Comparison of ENCODE assay signal across 8 mouse cellular contexts in genomic region chr5:118561086-118561987, GRCm38 (mm10). TPM values are rescaled to one million over a fixed set of nuclear protein-coding genes. Genes with fewer than 3 reads are reported as not detected.
DNase-seq lines count a peak whose midpoint lies in the region; ATAC-seq and TF ChIP-seq lines count a peak whose summit lies in the region.

No protein-coding gene starts in this region.

- peak; percentile 38 for ATAC-seq in G1E (ENCODE audit: extremely low read depth, insufficient number of reproducible peaks, low FRiP score, poor library complexity, severe bottlenecking)
- ATAC-seq in heart, embryonic 16.5 days (replicated peaks; ENCODE audit: extremely low read depth, insufficient read depth, low FRiP score), result no peak
- no peak for ATAC-seq in inflammation-experienced regulatory T-cells, adult 6 months

- H3K36me3 ChIP-seq in G1E (replicated peaks) (peaks cover 8% of the 10 kb centered on the region), macrophage (ENCODE audit: inconsistent target) (no peaks in the 10 kb centered on the region)
- H3K36me3 ChIP-seq in embryonic facial prominence, embryonic 10.5 days (replicated peaks), result no peaks in the 10 kb centered on the region
- no peaks in the 10 kb centered on the region for H3K36me3 ChIP-seq in heart, embryonic 16.5 days (ENCODE audit: control insufficient read depth, insufficient read depth)

- peak overlapping the region; percentile 98 for H3K27ac ChIP-seq in embryonic facial prominence, embryonic 10.5 days (replicated peaks)
- peak overlapping the region; percentile 86 for H3K27ac ChIP-seq in heart, embryonic 16.5 days (ENCODE audit: low read length)
- H3K27ac ChIP-seq in macrophage, result peak overlapping the region; percentile 66

- H3K79me2 ChIP-seq in macrophage (ENCODE audit: inconsistent target), result peaks cover 55% of the 10 kb centered on the region

- WGBS in embryonic facial prominence, embryonic 10.5 days, result under 1% methylated on average over 59 of the region's 59 CpGs
- 1% methylated on average over 57 of the region's 59 CpGs for WGBS in heart, embryonic 16.5 days
- 2% methylated on average over 58 of the region's 59 CpGs for WGBS in macrophage (ENCODE audit: missing documents)

- H3K9ac ChIP-seq in heart, embryonic 16.5 days (ENCODE audit: low read length), result peak overlapping the region; percentile 92

- H3K27me3 ChIP-seq in G1E (ENCODE audit: insufficient read depth, low read length), result peaks cover 4% of the 10 kb centered on the region; the same call in 1 of the 2 replicates
- peaks cover 17% of the 10 kb centered on the region for H3K27me3 ChIP-seq in embryonic facial prominence, embryonic 10.5 days (replicated peaks; ENCODE audit: low read depth, poor library complexity, severe bottlenecking)
- H3K27me3 ChIP-seq in heart, embryonic 16.5 days (ENCODE audit: control insufficient read depth, insufficient read depth, low read length), result no peaks in the 10 kb centered on the region

- H3K4me2 ChIP-seq in heart, embryonic 16.5 days (ENCODE audit: low read depth, low read length), result peak overlapping the region; percentile 97

- DNase-seq in 416B (ENCODE audit: low read depth), result peak; percentile 69
- peak; percentile 47 for DNase-seq in G1E (ENCODE audit: low spot score)
- peak; percentile 60 for DNase-seq in embryonic facial prominence, embryonic 10.5 days (ENCODE audit: low spot score)
- DNase-seq in kidney, postnatal 4 days, result peak; percentile 63 to 72
- DNase-seq in spleen, adult 12 weeks (ENCODE audit: low spot score), result peak; percentile 49

- no peaks in the 10 kb centered on the region for H3K9me3 ChIP-seq in G1E (replicated peaks)
- H3K9me3 ChIP-seq in embryonic facial prominence, embryonic 10.5 days, result no peaks in the 10 kb centered on the region
- H3K9me3 ChIP-seq in heart, embryonic 16.5 days (replicated peaks; ENCODE audit: control insufficient read depth, low read length), result no peaks in the 10 kb centered on the region

- H3K4me3 ChIP-seq in G1E (ENCODE audit: low read depth, low read length), result peak overlapping the region; percentile 78
- H3K4me3 ChIP-seq in embryonic facial prominence, embryonic 10.5 days, result peak overlapping the region; percentile 88
- H3K4me3 ChIP-seq in heart, embryonic 16.5 days (ENCODE audit: low read length), result peak overlapping the region; percentile 91
- peak overlapping the region; percentile 77 for H3K4me3 ChIP-seq in macrophage (ENCODE audit: inconsistent target)

- H3K4me1 ChIP-seq in G1E (ENCODE audit: insufficient read depth, low read depth, low read length), result peaks cover 66% of the 10 kb centered on the region
- H3K4me1 ChIP-seq in embryonic facial prominence, embryonic 10.5 days, result peaks cover 66% of the 10 kb centered on the region
- H3K4me1 ChIP-seq in heart, embryonic 16.5 days (ENCODE audit: control insufficient read depth, insufficient read depth, low read length), result peaks cover 27% of the 10 kb centered on the region

- no peak for TF ChIP-seq CTCF in G1E (IDR thresholded peaks at IDR 0.05; ENCODE audit: low read depth, low read length)

RNA-seq across cellular contexts. Expression of gene Med13l, which starts 0.9 kb away (rescaled TPM):
- total RNA-seq in G1E (2014; fragmentation: Nextera tagmentation) (66.3 and 91.7 TPM in 2 replicates), G1E (2017) (14.9 and 16.8 TPM in 2 replicates)
- polyA plus RNA-seq in G1E (2012) (12.4 and 17.9 TPM in 2 replicates), macrophage (2018) (10.0 to 13.9 TPM (median 13.2 TPM) in 3 replicates)
- polyA plus RNA-seq in embryonic facial prominence, embryonic 10.5 days (2016; fragmentation: Nextera tagmentation; extraction: Ambion mirVana), result 11.5 and 11.6 TPM in 2 replicates
- polyA plus RNA-seq in heart, embryonic 16.5 days (2015; fragmentation: Nextera tagmentation; extraction: Ambion mirVana), result 6.7 and 7.7 TPM in 2 replicates
- 100 to 1,000 TPM; 120 to 443 (median 144) TPM for total RNA-seq in macrophage (2018; cell fraction: chromatin; rRNA removed)
- total RNA-seq in macrophage (2018; cell fraction: cytosol; rRNA removed), result 10 to 100 TPM; 27.9 to 64.0 (median 33.9) TPM
- 100 to 1,000 TPM in 21 of 26 experiments, 10 to 100 TPM in 5; 76.5 to 395 (median 107) TPM for total RNA-seq in macrophage (2018; cell fraction: nucleus; rRNA removed)
- polyA plus RNA-seq in inflammation-experienced regulatory T-cells, adult 6 months (2017; shearing (Covaris generic)), result 10 to 100 TPM; 12.0 to 28.2 (median 22.7) TPM
